Mouse (Mus musculus) heart, adult 18-20 months (tissue): ENCODE data around the gene Cemip. TPM values are rescaled to one million over a fixed set of nuclear protein-coding genes. Genes with fewer than 3 reads are reported as not detected.
A peak's percentile ranks its signal among the peaks of the same experiment; 100 is the strongest.

ENCODE experiments used
- DNase-seq, 2 experiments: peaks; one replicate each; pipeline ENCODE4 v3.0.0; 2021 to 2022; ENCODE audit warnings: mixed read lengths in 1 of 2
- total RNA-seq, 2 experiments: library from RNA; stranded (reverse); gene quantifications; 2 replicates each; pipeline ENCODE4 v1.2.3; 2021

Gene Cemip
- total RNA-seq, 2 experiments from 2014 or later = 0.08 TPM; not detected in 1

GRCm38 (mm10) chr7:84028368-84028767 lies 57.9 kb downstream of the Cemip start:
- DNase-seq = peak in 1 of 2 experiments; percentile 17

GRCm38 (mm10) chr7:84026950-84027585 lies 59.2 kb downstream of the Cemip start:
- no peak for DNase-seq

- no peak for DNase-seq
Measured at GRCm38 (mm10) chr7:84026090-84026489, 60.2 kb downstream of the Cemip start.

GRCm38 (mm10) chr7:84023466-84023865 lies 62.8 kb downstream of the Cemip start:
- DNase-seq = no peak

- DNase-seq = no peak
Measured at GRCm38 (mm10) chr7:84022462-84022861, 63.8 kb downstream of the Cemip start.

GRCm38 (mm10) chr7:84019381-84019780 lies 66.9 kb downstream of the Cemip start:
- DNase-seq = no peak

- DNase-seq = peak; percentile 80 to 86
Measured at GRCm38 (mm10) chr7:84018291-84019266, 67.7 kb downstream of the Cemip start.

GRCm38 (mm10) chr7:84015050-84015449 lies 71.3 kb downstream of the Cemip start:
- no peak for DNase-seq

GRCm38 (mm10) chr7:84013656-84014055 lies 72.6 kb downstream of the Cemip start:
- DNase-seq = peak; percentile 57 to 72

GRCm38 (mm10) chr7:84004357-84004756 lies 81.9 kb downstream of the Cemip start:
- no peak for DNase-seq

GRCm38 (mm10) chr7:84001516-84001915 lies 84.8 kb downstream of the Cemip start:
- no peak for DNase-seq

- no peak for DNase-seq
Measured at GRCm38 (mm10) chr7:84000671-84001070, 85.6 kb downstream of the Cemip start.

- DNase-seq = no peak
Measured at GRCm38 (mm10) chr7:83999647-84000046, 86.7 kb downstream of the Cemip start.

GRCm38 (mm10) chr7:83994348-83994747 lies 92.0 kb downstream of the Cemip start:
- DNase-seq = no peak

- DNase-seq = no peak
Measured at GRCm38 (mm10) chr7:83989294-83989693, 97.0 kb downstream of the Cemip start.

- no peak for DNase-seq
Measured at GRCm38 (mm10) chr7:83985751-83986150, 100.6 kb downstream of the Cemip start.

- DNase-seq = no peak
Measured at GRCm38 (mm10) chr7:83982566-83982965, 103.7 kb downstream of the Cemip start.

GRCm38 (mm10) chr7:83978945-83979536 lies 107.3 kb downstream of the Cemip start:
- DNase-seq = no peak

GRCm38 (mm10) chr7:83978410-83978809 lies 107.9 kb downstream of the Cemip start:
- DNase-seq = no peak

- no peak for DNase-seq
Measured at GRCm38 (mm10) chr7:83976413-83976958, 109.8 kb downstream of the Cemip start.

GRCm38 (mm10) chr7:83975283-83975682 lies 111.0 kb downstream of the Cemip start:
- DNase-seq = no peak

GRCm38 (mm10) chr7:83972485-83972884 lies 113.8 kb downstream of the Cemip start:
- DNase-seq = no peak
